Mouse (Mus musculus): ENCODE data around the gene Plekhm2.

DNA sequence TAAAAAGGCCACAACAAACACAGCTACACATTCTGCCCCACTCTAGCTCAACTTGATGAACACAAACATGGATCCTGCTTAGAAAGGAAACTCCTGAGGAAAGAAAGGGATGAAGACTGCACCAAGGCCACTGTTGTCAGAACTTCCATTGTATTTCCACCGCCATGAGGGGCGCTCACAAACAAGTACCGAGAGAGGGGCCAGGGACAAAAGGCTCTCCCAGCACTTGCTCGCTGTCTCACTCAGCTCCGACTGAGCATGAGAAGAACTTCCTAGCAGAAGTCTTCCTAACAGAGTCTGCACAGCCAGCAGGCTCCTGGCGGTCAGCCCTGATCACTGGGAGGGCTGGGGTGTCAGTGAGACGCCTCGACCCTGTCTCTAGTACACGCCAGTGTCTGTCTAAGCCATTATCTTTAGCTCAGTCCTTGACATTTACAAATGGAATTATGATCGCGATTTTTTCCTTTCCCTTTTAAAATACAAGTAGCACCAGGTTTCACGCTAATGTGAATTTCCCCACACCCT is 18.1 kb upstream of the Plekhm2 start:
- TF ChIP-seq CTCF (IDR thresholded peaks at IDR 0.05; ENCODE audit: low read depth, low read length) (no peak), POLR2A (IDR thresholded peaks at IDR 0.05; ENCODE audit: extremely low read depth, insufficient read depth, low read length) (no peak)

Measured in liver, adult 2 months (tissue).